Comparison of ENCODE assay signal across 20 mouse cellular contexts in the genomic region with DNA sequence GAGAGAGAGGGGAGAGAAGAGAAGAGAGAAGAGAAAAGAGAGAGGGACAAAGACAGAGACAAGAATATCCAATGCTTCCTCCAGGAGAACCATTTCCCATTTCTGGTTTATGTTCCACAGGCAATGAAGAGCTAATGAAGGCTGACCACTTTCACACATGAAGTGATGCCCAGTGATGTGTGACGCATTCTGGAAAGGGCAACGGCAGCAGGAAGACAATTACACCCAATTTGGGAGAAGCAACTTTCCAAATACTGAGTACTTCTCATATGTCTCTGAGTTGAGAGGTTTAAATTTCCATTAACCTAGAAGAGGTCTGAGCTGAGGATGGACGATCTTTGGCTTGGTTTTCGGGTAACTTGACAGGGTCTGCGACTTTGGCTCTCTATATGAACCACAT.
"Had no signal": no experiment of that assay in that cellular context is flagged by ENCODE, and none has a peak within 500 bp of the region (broad histone marks: within the 10 kb centered on the region; RNA-seq: fewer than 3 reads in every experiment).

No protein-coding gene starts in this region.

- H3K9ac ChIP-seq: liver, embryonic 13.5 days; midbrain, embryonic 12.5 days; midbrain, embryonic 15.5 days; neural tube, embryonic 13.5 days had no signal

- DNase-seq: kidney, adult 2 months; kidney, postnatal 25 days; layer of hippocampus, postnatal 36 days; liver, embryonic 13.5 days; lung, adult 2 months; lung, postnatal 14 days; lung, postnatal 4 days; right cerebral cortex, adult 18-20 months; right cerebral cortex, postnatal 14 days; right cerebral cortex, postnatal 4 days; thymus, adult 2 months; thymus, postnatal 25 days had no signal

- H3K27me3 ChIP-seq: liver, embryonic 13.5 days; midbrain, embryonic 15.5 days; neural tube, embryonic 13.5 days had no signal

- H3K36me3 ChIP-seq: liver, embryonic 13.5 days; midbrain, embryonic 12.5 days; midbrain, embryonic 15.5 days; neural tube, embryonic 13.5 days had no signal

- H3K4me2 ChIP-seq: liver, embryonic 13.5 days; midbrain, embryonic 12.5 days; midbrain, embryonic 15.5 days; neural tube, embryonic 13.5 days had no signal

- H3K4me3 ChIP-seq: left cerebral cortex, adult 2 months; liver, embryonic 13.5 days; midbrain, embryonic 12.5 days; midbrain, embryonic 15.5 days; myocyte; neural tube, embryonic 13.5 days had no signal

- H3K27ac ChIP-seq: left cerebral cortex, adult 2 months; liver, embryonic 13.5 days; midbrain, embryonic 12.5 days; midbrain, embryonic 15.5 days; neural tube, embryonic 13.5 days; stomach, postnatal 0 days had no signal

- H3K9me3 ChIP-seq: liver, embryonic 13.5 days; midbrain, embryonic 12.5 days; midbrain, embryonic 15.5 days; neural tube, embryonic 13.5 days had no signal

- H3K4me1 ChIP-seq: liver, embryonic 13.5 days; neural tube, embryonic 13.5 days had no signal

- ATAC-seq: inflammation-experienced regulatory T-cells, adult 6 months; intestine, embryonic 16.5 days; midbrain, embryonic 15.5 days had no signal
